Mouse (Mus musculus) erythroblast, embryonic 14.5 days (primary cell): Measurements from ENCODE around the gene Tsfm. TPM values are rescaled to one million over a fixed set of nuclear protein-coding genes. Genes with fewer than 3 reads are reported as not detected.

Experiments
- H3K27me3 ChIP-seq: 2 replicates; pipeline ENCODE4 v1.6.1; 2012; ENCODE audit warnings: inconsistent platforms; ENCODE audit not compliant: control insufficient read depth
- H3K36me3 ChIP-seq: 2 replicates; pipeline ENCODE4 v1.6.1; 2012; ENCODE audit warnings: mild to moderate bottlenecking, inconsistent platforms; ENCODE audit not compliant: control insufficient read depth
- H3K4me1 ChIP-seq: 2 replicates; pipeline ENCODE4 v1.6.1; 2012; ENCODE audit warnings: inconsistent platforms; ENCODE audit not compliant: control insufficient read depth
- H3K4me3 ChIP-seq: replicated peaks from 2 replicates; pipeline ENCODE3; 2012; ENCODE audit warnings: moderate library complexity, mild to moderate bottlenecking, inconsistent platforms
- H3K9me3 ChIP-seq: 2 replicates; pipeline ENCODE4 v1.6.1; 2012; ENCODE audit warnings: low read length, inconsistent platforms, mixed read lengths; ENCODE audit not compliant: control insufficient read depth
- GATA1 ChIP-seq: IDR thresholded peaks from 2 replicates; pipeline ENCODE4 v1.6.1; 2012; ENCODE audit warnings: low read length, inconsistent platforms, mixed read lengths
- TAL1 ChIP-seq: IDR thresholded peaks from 3 replicates; pipeline ENCODE4 v1.6.1; 2012; ENCODE audit warnings: low read length, inconsistent platforms, mixed read lengths
- polyA plus RNA-seq: library from polyadenylated mRNA; stranded (reverse); fragments of >175 nt; gene quantifications from 2 replicates; pipeline ENCODE4 v1.2.3, GENCODE M21; 2012

Tsfm gene
- polyA plus RNA-seq: 2.0 and 2.3 TPM in 2 replicates

GRCm38 (mm10) chr10:127030336-127031296 is at the start of gene Tsfm:
TSS of gene Tsfm (minus strand) at chr10:127030840.
- Histone ChIP-seq H3K27me3 (peaks cover 2% of the 10 kb centered on the region), H3K9me3 (no peaks in the 10 kb centered on the region), H3K4me1 (peaks cover 15% of the 10 kb centered on the region), H3K36me3 (peaks cover 34% of the 10 kb centered on the region), H3K4me3 (peak within 1 kb of the TSS; percentile 84)
- no peak for TF ChIP-seq GATA1
- no peak for TF ChIP-seq TAL1

- no peaks in the 10 kb centered on the region for H3K36me3 ChIP-seq
- TF ChIP-seq TAL1 (no peak), GATA1 (no peak)
- no peak overlapping the region for H3K4me3 ChIP-seq
- H3K9me3 ChIP-seq: peaks cover 9% of the 10 kb centered on the region; the same call in 1 of the 2 replicates
- H3K4me1 ChIP-seq: peaks cover 29% of the 10 kb centered on the region
- H3K27me3 ChIP-seq: peaks cover 90% of the 10 kb centered on the region
Measured at GRCm38 (mm10) chr10:127079665-127080391, 49.2 kb upstream of the Tsfm start.

- Histone ChIP-seq H3K4me1 (peaks cover 29% of the 10 kb centered on the region), H3K36me3 (no peaks in the 10 kb centered on the region), H3K4me3 (no peak overlapping the region), H3K27me3 (peaks cover 91% of the 10 kb centered on the region), H3K9me3 (peaks cover 9% of the 10 kb centered on the region; the same call in 1 of the 2 replicates)
- TF ChIP-seq GATA1 (no peak), TAL1 (no peak)
Measured at GRCm38 (mm10) chr10:127078677-127079575, 48.3 kb upstream of the Tsfm start.

DNA sequence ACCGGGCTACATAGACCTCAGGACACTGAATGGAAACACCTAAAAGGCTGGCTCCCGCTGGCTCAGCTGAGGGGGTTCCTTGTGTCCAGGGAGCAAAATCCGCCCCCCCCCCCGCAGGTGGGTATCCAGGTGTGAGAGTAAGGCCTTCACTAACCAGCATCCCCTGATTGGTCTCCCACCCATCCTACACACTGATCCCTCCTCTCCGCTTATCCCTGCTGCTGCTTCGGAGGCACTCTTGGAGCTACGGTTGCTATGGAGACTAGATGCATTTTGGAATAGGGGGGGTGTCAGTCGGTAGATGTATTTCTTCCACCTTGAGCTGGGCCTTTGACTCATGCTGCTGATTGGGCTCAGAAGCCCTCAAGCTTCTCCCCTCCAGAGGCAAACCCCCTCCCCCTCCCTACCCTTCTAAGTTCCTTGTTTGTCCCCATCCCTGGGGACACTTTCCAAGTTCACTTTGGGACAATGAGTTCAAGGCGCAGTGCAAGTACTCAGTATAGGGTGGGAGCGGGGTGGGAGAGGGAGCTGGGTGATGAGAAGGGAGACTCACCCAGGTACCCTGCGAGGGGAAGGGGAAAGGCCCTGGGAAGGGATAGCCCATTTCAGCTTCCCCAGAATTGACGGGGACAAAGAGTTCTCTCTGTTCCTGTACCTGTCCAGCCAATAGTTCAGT is 47.5 kb upstream of the Tsfm start:
- Histone ChIP-seq H3K4me3 (no peak overlapping the region), H3K27me3 (peaks cover 83% of the 10 kb centered on the region), H3K9me3 (peaks cover 9% of the 10 kb centered on the region; the same call in 1 of the 2 replicates), H3K4me1 (peaks cover 29% of the 10 kb centered on the region), H3K36me3 (no peaks in the 10 kb centered on the region)
- TF ChIP-seq TAL1: no peak
- TF ChIP-seq GATA1: no peak

DNA sequence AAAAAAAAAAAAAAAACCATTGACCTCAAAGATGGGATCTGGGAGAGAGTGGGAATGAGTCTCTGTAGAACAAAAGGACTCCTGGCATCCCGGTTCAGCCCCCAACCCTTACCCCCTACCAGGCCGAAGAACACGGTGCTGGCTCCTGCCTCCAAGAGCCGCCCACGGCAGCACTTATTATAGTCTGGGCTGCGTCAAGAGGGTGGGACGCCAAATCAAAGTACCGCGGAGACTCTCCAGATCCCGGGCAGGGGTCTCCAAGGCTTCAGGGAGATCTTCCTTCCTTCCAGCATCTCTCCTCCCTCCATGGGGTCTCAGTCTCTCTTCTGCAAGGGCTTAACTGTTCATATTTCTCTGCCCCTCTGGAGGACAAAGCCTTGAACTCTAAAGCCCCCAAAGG is 46.9 kb upstream of the Tsfm start:
- Histone ChIP-seq H3K4me1 (peaks cover 29% of the 10 kb centered on the region), H3K9me3 (peaks cover 9% of the 10 kb centered on the region; the same call in 1 of the 2 replicates), H3K4me3 (no peak overlapping the region), H3K36me3 (no peaks in the 10 kb centered on the region), H3K27me3 (peaks cover 77% of the 10 kb centered on the region)
- TF ChIP-seq TAL1 (no peak; the same call in 2 of the 3 replicates), GATA1 (no peak)

DNA sequence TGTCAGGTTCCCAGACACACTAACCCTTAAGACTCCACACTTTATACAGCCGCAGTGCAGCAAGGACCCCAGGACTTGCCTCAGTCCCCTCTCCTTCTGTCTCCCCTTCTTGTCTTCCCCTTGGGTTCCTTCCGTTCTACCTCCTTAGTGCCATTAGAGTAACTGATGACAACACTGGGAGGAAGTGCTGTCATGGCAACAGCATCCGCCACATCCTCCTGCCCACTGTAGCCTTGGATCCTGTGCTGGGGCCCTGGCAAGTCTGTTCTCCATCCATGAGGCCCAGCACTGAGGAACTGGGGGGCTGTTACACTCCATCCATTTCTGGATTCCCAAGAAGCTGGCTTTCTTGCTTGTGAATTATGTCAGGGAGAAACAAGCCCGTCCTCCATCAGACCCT is 45.4 kb upstream of the Tsfm start:
- H3K27me3 ChIP-seq: peaks cover 62% of the 10 kb centered on the region

GRCm38 (mm10) chr10:127075651-127076050 is 45.0 kb upstream of the Tsfm start:
- Histone ChIP-seq H3K27me3 (peaks cover 58% of the 10 kb centered on the region), H3K4me3 (peak overlapping the region; percentile 26)
- no peak for TF ChIP-seq GATA1
- TF ChIP-seq TAL1: no peak

More for the DNA sequence above, 45.4 kb upstream of the Tsfm start:
- TF ChIP-seq TAL1: no peak
- no peak for TF ChIP-seq GATA1
- no peak overlapping the region for H3K4me3 ChIP-seq
- H3K36me3 ChIP-seq: no peaks in the 10 kb centered on the region
- H3K9me3 ChIP-seq: peaks cover 9% of the 10 kb centered on the region; the same call in 1 of the 2 replicates
- H3K4me1 ChIP-seq: peaks cover 34% of the 10 kb centered on the region

DNA sequence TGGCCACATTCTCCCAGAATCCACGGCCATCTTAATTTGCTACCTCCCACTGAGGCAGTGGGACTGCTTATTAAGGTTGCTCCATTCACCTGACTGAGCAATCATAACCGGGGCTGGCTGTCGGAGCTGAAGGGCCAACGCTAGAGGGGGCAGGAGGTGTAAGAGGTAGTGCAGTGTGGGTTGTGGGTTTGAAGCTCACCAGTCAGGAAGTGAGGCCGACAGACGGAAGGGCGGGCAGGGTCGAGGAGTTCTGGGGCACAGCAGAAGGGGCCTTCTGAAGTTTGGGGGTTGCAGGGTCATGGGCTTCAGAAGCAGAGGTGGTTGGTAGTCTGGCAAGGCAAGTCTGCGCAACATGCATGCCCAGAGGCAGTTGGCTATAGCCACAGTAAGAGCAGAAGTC is 44.4 kb upstream of the Tsfm start, which contains the start of gene Agap2:
TSS of gene Agap2 (plus strand) at position 205 of the 400 bp plus-strand sequence.
- Histone ChIP-seq H3K27me3 (peaks cover 52% of the 10 kb centered on the region), H3K9me3 (peaks cover under 1% of the 10 kb centered on the region; the same call in 1 of the 2 replicates), H3K36me3 (no peaks in the 10 kb centered on the region), H3K4me1 (peaks cover 42% of the 10 kb centered on the region), H3K4me3 (peak within 1 kb of the TSS; percentile 26)
- TF ChIP-seq TAL1: no peak
- no peak for TF ChIP-seq GATA1

More at GRCm38 (mm10) chr10:127075651-127076050, 45.0 kb upstream of the Tsfm start:
- Histone ChIP-seq H3K4me1 (peaks cover 38% of the 10 kb centered on the region), H3K9me3 (peaks cover 6% of the 10 kb centered on the region; the same call in 1 of the 2 replicates), H3K36me3 (no peaks in the 10 kb centered on the region)
